Mouse (Mus musculus) ES-E14 (cell line): ENCODE results near the gene Fbxo42. TPM values are rescaled to one million over a fixed set of nuclear protein-coding genes. Genes with fewer than 3 reads are reported as not detected.

Experiments used
- DNase-seq: peaks from one replicate; pipeline ENCODE4 v3.0.0-alpha.2; 2013; ENCODE audit warnings: low read depth, low spot score
- H3K27ac ChIP-seq: 2 replicates; pipeline ENCODE4 v1.5.1; 2012; ENCODE audit warnings: low read depth, mild to moderate bottlenecking, low read length, moderate library complexity, mixed read lengths; ENCODE audit not compliant: poor library complexity, insufficient read depth, severe bottlenecking
- H3K36me3 ChIP-seq: 2 replicates; pipeline ENCODE4 v1.6.1; 2012; ENCODE audit warnings: mild to moderate bottlenecking, low read length, moderate library complexity, mixed read lengths; ENCODE audit not compliant: control insufficient read depth, poor library complexity, insufficient read depth, severe bottlenecking
- H3K4me1 ChIP-seq, 2 experiments: fragments of 150-350 bp in 1 of 2; sonication (generic) in 1 of 2; 2 replicates each; pipeline ENCODE4 v1.6.1; 2012; ENCODE audit warnings: low read length in 2 of 2, mild to moderate bottlenecking in 1 of 2, mixed read lengths in 1 of 2; ENCODE audit not compliant: control insufficient read depth in 2 of 2, insufficient read depth in 2 of 2, poor library complexity in 1 of 2
- H3K4me3 ChIP-seq, 2 experiments: fragments of 150-350 bp in 1 of 2; sonication (generic) in 1 of 2; 2 replicates each; pipeline ENCODE4 v1.5.1; 2012; ENCODE audit warnings: low read length in 2 of 2, low read depth in 1 of 2, mild to moderate bottlenecking in 1 of 2, mixed read lengths in 1 of 2; ENCODE audit not compliant: insufficient read depth in 1 of 2, poor library complexity in 1 of 2, severe bottlenecking in 1 of 2
- H3K9ac ChIP-seq: 2 replicates; pipeline ENCODE4 v1.6.1; 2012; ENCODE audit warnings: low read depth, mild to moderate bottlenecking, low read length, mixed read lengths; ENCODE audit not compliant: poor library complexity, insufficient read depth, severe bottlenecking
- H3K9me3 ChIP-seq: fragments of 150-350 bp; sonication (generic); 2 replicates; pipeline ENCODE4 v1.6.1; 2012; ENCODE audit warnings: low read depth, mild to moderate bottlenecking, low read length; ENCODE audit not compliant: control insufficient read depth, insufficient read depth
- CHD2 ChIP-seq: IDR thresholded peaks from 2 replicates; pipeline ENCODE4 v1.6.1; 2014; ENCODE audit warnings: mild to moderate bottlenecking, low read depth, low read length, inconsistent platforms
- HCFC1 ChIP-seq: IDR thresholded peaks from 2 replicates; pipeline ENCODE4 v1.6.1; 2012; ENCODE audit warnings: low read length, inconsistent platforms, borderline replicate concordance; ENCODE audit not compliant: insufficient read depth
- MAFK ChIP-seq: IDR thresholded peaks from 2 replicates; pipeline ENCODE4 v1.6.1; 2014; ENCODE audit warnings: mild to moderate bottlenecking, low read depth, low read length, inconsistent platforms; ENCODE audit not compliant: insufficient read depth
- ZC3H11A ChIP-seq: IDR thresholded peaks from 2 replicates; pipeline ENCODE4 v1.6.1; 2012; ENCODE audit warnings: low read depth, mild to moderate bottlenecking, inconsistent platforms, low read length, borderline replicate concordance
- ZNF384 ChIP-seq: IDR thresholded peaks from 2 replicates; pipeline ENCODE4 v1.6.1; 2012; ENCODE audit warnings: low read depth, low read length, inconsistent platforms
- in situ Hi-C, 2 experiments: fragments of 600-800 bp; cut with MboI; formaldehyde crosslinking; loops; one replicate each; pipeline ENCODE4 v1.15.1; 2025; ENCODE audit warnings: low sequenced_read_pairs in 2 of 2, inconsistent platforms in 1 of 2; ENCODE audit not compliant: unreplicated experiment in 2 of 2
- total RNA-seq: library from RNA; depleted of rRNA; stranded (reverse); fragments of 300-350 nt; gene quantifications from 2 replicates; pipeline ENCODE4 v1.2.3, GENCODE M21; 2012

Gene Fbxo42
- total RNA-seq, 1 experiment, result 14.0 TPM

DNA sequence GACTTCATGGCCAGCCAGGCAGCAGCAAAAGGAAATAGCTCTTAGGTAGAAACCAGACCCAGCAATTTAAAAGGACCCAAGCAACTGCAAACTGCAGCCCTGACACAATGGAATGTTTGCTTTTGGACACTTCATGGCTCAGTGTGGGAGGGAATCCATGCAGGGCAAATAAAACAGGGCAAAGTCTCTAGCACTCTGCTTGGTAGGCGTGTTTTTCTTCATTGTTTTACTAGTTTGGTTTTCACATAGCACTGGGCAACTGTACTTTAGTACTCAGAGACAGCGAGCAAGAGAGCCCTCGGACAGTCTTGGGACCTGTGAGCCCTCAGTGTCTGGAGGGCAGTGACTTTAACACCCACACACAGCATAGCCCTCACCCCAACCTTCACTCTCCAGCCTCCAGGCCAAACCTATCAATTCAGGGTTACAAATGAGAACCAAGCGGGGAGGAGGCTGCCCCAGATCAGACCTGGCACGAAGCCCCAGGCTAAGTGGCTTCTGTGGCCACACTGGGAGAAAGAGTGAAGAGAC is 16.1 kb upstream of the Fbxo42 start:
- Histone ChIP-seq H3K9me3 (no peaks in the 10 kb centered on the region), H3K36me3 (peaks cover 11% of the 10 kb centered on the region; the same call in 1 of the 2 replicates), H3K9ac (no peak overlapping the region), H3K27ac (no peak overlapping the region), H3K4me1 (peaks cover 0 to 42% of the 10 kb centered on the region in 2 experiments; a peak in 3 of 4 replicates), H3K4me3 (no peak overlapping the region)
- TF ChIP-seq ZC3H11A, result no peak
- no peak for TF ChIP-seq CHD2
- no peak for TF ChIP-seq HCFC1
- TF ChIP-seq ZNF384, result no peak
- DNase-seq, result no peak
- in situ Hi-C loops, result no loop called here

DNA sequence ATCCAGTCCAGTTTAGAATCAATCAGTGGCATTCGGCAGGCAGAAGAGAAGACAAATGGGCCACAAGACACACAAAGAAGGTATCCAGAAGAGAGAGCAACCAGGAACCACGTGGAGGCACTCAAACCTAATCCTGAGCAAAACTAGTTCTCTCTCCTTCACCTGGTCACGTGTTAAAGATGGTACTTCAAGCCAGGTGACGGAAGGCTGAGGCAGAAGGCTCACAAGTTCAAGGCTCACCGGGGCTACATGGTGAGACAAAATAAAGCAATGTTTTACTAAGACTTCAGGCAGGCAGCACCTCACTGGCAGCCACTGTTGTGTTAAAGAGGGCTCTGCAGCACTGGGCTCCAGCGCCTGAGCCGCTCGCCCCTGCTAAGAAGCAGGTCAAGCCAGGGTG is 15.5 kb upstream of the Fbxo42 start:
- TF ChIP-seq CHD2, result no peak
- no peak for TF ChIP-seq ZNF384
- TF ChIP-seq ZC3H11A, result no peak
- TF ChIP-seq MAFK, result no peak
- no peak for TF ChIP-seq HCFC1
- no peak overlapping the region for H3K9ac ChIP-seq
- peaks cover 8% of the 10 kb centered on the region; the same call in 1 of the 2 replicates for H3K36me3 ChIP-seq
- in situ Hi-C loops, result no loop called here
- no peak overlapping the region for H3K27ac ChIP-seq
- H3K4me3 ChIP-seq, result no peak overlapping the region
- DNase-seq, result no peak
- peaks cover 2 to 41% of the 10 kb centered on the region in 2 experiments for H3K4me1 ChIP-seq
- no peaks in the 10 kb centered on the region for H3K9me3 ChIP-seq

DNA sequence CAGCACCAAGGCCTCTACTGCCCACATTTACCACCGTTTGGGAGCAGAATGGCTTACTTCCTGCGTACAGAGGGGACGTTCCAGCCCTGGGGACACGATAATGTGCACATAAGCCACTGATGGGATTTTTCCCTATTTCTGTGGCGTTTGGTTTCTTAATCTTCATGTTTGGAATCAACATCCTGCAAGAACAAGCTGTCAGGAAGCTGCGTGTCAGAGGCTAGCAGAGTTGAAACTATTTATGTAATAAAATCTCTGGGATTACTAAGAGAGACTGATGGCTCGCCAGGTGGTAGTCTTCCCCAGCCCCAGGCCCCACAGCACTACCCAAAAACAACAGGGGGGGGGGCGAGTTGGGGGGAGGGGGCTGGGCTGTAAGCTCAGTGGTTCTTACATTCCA is 14.5 kb upstream of the Fbxo42 start:
- Histone ChIP-seq H3K9me3 (no peaks in the 10 kb centered on the region), H3K36me3 (peaks cover 8% of the 10 kb centered on the region; the same call in 1 of the 2 replicates), H3K4me3 (no peak overlapping the region), H3K4me1 (peaks cover 7 to 41% of the 10 kb centered on the region in 2 experiments), H3K27ac (no peak overlapping the region), H3K9ac (no peak overlapping the region)
- TF ChIP-seq CHD2 (no peak), HCFC1 (no peak), ZNF384 (no peak), MAFK (no peak), ZC3H11A (no peak)
- in situ Hi-C loops, result no loop called here
- DNase-seq, result no peak

DNA sequence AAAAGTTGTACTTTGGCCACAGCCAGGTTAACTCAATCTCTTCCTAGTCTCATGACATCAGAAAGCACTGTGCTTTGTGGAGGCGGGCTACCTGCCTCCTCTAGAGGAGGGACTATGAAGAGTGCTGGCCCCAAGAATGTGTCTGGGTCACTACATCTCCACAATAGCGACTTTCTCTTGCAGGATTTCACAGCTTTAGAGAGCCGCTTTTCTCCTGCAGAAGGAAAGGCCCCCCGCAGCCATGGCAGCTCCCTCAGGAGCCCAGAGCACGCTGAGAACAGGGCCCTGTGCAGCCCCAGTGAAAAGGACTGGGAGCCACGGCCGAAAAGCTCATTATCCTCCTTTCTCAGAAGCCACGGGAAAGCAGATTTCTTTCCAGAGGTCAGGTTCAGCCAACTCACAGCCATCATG is 13.7 kb upstream of the Fbxo42 start:
- no peak overlapping the region for H3K4me3 ChIP-seq
- no peak for DNase-seq
- peaks cover 8 to 41% of the 10 kb centered on the region in 2 experiments for H3K4me1 ChIP-seq
- no peak overlapping the region for H3K9ac ChIP-seq
- no peak for TF ChIP-seq HCFC1
- no peak for TF ChIP-seq MAFK
- no peak for TF ChIP-seq ZNF384
- no peak for TF ChIP-seq ZC3H11A
- no peak overlapping the region for H3K27ac ChIP-seq
- in situ Hi-C loops, result no loop called here
- peaks cover 8% of the 10 kb centered on the region; the same call in 1 of the 2 replicates for H3K36me3 ChIP-seq
- no peaks in the 10 kb centered on the region for H3K9me3 ChIP-seq

DNA sequence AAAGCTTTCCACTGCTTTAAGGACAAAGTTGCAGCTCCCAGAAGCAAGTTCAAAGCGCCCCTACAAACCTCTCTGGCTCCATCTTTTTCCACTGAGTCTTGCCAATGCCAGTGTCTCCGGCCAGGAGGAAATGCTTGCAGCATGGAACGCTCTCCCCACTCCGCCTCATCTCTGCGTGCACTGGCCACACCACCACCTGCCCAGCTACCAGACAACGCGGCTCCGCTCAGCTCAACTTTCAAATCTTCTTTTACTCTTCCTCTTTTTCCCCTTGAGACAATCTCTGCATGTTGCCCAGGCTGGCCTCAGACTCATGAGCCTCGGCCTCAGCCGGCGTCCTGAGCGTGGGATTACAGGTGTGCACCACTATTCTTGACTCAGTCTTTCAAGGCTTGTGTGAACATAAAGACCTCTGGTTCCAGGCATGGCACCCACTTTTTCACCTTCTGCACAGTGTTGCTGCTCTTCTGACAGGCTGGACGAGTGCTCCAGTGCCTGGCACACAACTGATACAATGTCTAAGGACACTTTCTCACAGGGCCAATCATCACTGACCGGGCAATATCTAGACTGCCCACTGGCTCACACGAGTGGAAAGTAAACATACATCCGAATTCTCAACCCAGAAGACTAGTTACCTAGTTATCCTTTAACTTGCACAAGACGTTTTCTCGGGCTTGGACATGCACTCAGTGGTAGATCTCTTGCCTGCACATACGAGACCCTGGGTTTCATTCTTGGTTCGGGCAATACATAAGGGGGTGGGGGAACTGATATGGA is 12.8 kb upstream of the Fbxo42 start:
- no peak overlapping the region for H3K9ac ChIP-seq
- in situ Hi-C loops, result no loop called here
- no peak overlapping the region for H3K27ac ChIP-seq
- TF ChIP-seq ZNF384 (no peak), ZC3H11A (no peak), MAFK (no peak), CHD2 (no peak), HCFC1 (no peak)
- H3K4me1 ChIP-seq, result peaks cover 8 to 36% of the 10 kb centered on the region in 2 experiments
- no peaks in the 10 kb centered on the region for H3K9me3 ChIP-seq
- DNase-seq, result no peak
- H3K36me3 ChIP-seq, result peaks cover 8% of the 10 kb centered on the region; the same call in 1 of the 2 replicates
- H3K4me3 ChIP-seq, result 0 out of 4 replicates have a peak overlapping the region, but pooled peaks of 1 of the 2 experiments have one; percentile 14
